Mouse (Mus musculus): ENCODE data around the gene Zfp687. TPM values are rescaled to one million over a fixed set of nuclear protein-coding genes. Genes with fewer than 3 reads are reported as not detected.

Gene Zfp687
- polyA plus RNA-seq, 1 experiment from 2014 or later: 30.3 TPM

DNA sequence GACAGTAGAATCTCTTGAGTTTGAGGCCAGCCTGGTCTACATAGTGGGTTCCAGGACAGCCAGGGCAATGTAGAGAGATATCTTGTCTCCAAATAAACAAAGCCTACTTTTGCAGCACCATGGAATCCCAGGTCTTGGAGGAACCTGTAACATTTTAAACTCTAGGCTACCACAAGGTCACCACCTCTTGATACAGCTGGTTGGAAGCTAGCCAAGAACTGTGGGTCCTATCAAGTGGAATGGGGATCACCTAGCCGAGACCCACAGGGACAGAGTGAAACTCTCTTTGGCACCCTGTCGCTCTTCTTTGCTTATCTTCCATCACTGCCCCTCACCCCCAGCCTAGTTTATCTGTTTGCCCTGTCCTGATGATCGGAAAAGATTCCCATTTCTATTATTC lies 42.7 kb downstream of the Zfp687 start:
- 76% methylated on average over 3 of the region's 3 CpGs for WGBS
- no peak for ATAC-seq (ENCODE audit: insufficient number of reproducible peaks, insufficient read depth, low FRiP score, low read depth)

GRCm38 (mm10) chr3:94965878-94966277 lies 49.4 kb downstream of the Zfp687 start:
- WGBS: 67% methylated on average over 1 of the region's 1 CpGs
- Histone ChIP-seq H3K27ac (ENCODE audit: low read length) (no peak overlapping the region), H3K9ac (replicated peaks; ENCODE audit: low read depth, low read length) (no peak overlapping the region), H3K4me1 (ENCODE audit: control insufficient read depth, insufficient read depth, low read length) (no peaks in the 10 kb centered on the region), H3K9me3 (ENCODE audit: control insufficient read depth, low read depth, low read length) (no peaks in the 10 kb centered on the region), H3K36me3 (ENCODE audit: control insufficient read depth, insufficient read depth, low read length) (no peaks in the 10 kb centered on the region), H3K27me3 (ENCODE audit: control insufficient read depth, insufficient read depth, low read length) (no peaks in the 10 kb centered on the region), H3K4me3 (ENCODE audit: low read depth, low read length) (no peak overlapping the region), H3K4me2 (replicated peaks; ENCODE audit: low read depth, low read length) (no peak overlapping the region)
- ATAC-seq (ENCODE audit: insufficient number of reproducible peaks, insufficient read depth, low FRiP score, low read depth): no peak

More for the DNA sequence above, 42.7 kb downstream of the Zfp687 start:
- H3K36me3 ChIP-seq (ENCODE audit: control insufficient read depth, insufficient read depth, low read length): no peaks in the 10 kb centered on the region
- H3K9me3 ChIP-seq (ENCODE audit: control insufficient read depth, low read depth, low read length): no peaks in the 10 kb centered on the region
- H3K27ac ChIP-seq (ENCODE audit: low read length): no peak overlapping the region
- H3K9ac ChIP-seq (replicated peaks; ENCODE audit: low read depth, low read length): no peak overlapping the region
- no peak overlapping the region for H3K4me3 ChIP-seq (ENCODE audit: low read depth, low read length)
- no peak overlapping the region for H3K4me2 ChIP-seq (replicated peaks; ENCODE audit: low read depth, low read length)
- H3K27me3 ChIP-seq (ENCODE audit: control insufficient read depth, insufficient read depth, low read length): no peaks in the 10 kb centered on the region
- peaks cover 11% of the 10 kb centered on the region for H3K4me1 ChIP-seq (ENCODE audit: control insufficient read depth, insufficient read depth, low read length)

- no peak for ATAC-seq (ENCODE audit: insufficient number of reproducible peaks, insufficient read depth, low FRiP score, low read depth)
- H3K36me3 ChIP-seq (ENCODE audit: control insufficient read depth, insufficient read depth, low read length): no peaks in the 10 kb centered on the region
- no peak overlapping the region for H3K27ac ChIP-seq (ENCODE audit: low read length)
- H3K4me2 ChIP-seq (replicated peaks; ENCODE audit: low read depth, low read length): no peak overlapping the region
- no peaks in the 10 kb centered on the region for H3K4me1 ChIP-seq (ENCODE audit: control insufficient read depth, insufficient read depth, low read length)
- no peak overlapping the region for H3K9ac ChIP-seq (replicated peaks; ENCODE audit: low read depth, low read length)
- H3K27me3 ChIP-seq (ENCODE audit: control insufficient read depth, insufficient read depth, low read length): no peaks in the 10 kb centered on the region
- H3K4me3 ChIP-seq (ENCODE audit: low read depth, low read length): no peak overlapping the region
- H3K9me3 ChIP-seq (ENCODE audit: control insufficient read depth, low read depth, low read length): no peaks in the 10 kb centered on the region
- WGBS: 97% methylated on average over 1 of the region's 1 CpGs
These were observed 50.3 kb downstream of the Zfp687 start for GRCm38 (mm10) chr3:94964989-94965388.

GRCm38 (mm10) chr3:94960322-94960721 lies 54.9 kb downstream of the Zfp687 start:
- ATAC-seq (ENCODE audit: insufficient number of reproducible peaks, insufficient read depth, low FRiP score, low read depth): no peak
- no peaks in the 10 kb centered on the region for H3K27me3 ChIP-seq (ENCODE audit: control insufficient read depth, insufficient read depth, low read length)
- H3K4me2 ChIP-seq (replicated peaks; ENCODE audit: low read depth, low read length): no peak overlapping the region
- peaks cover 2% of the 10 kb centered on the region; the same call in 1 of the 2 replicates for H3K4me1 ChIP-seq (ENCODE audit: control insufficient read depth, insufficient read depth, low read length)
- H3K36me3 ChIP-seq (ENCODE audit: control insufficient read depth, insufficient read depth, low read length): peaks cover 36% of the 10 kb centered on the region
- WGBS: 52% methylated on average over 5 of the region's 5 CpGs
- no peak overlapping the region for H3K27ac ChIP-seq (ENCODE audit: low read length)
- H3K4me3 ChIP-seq (ENCODE audit: low read depth, low read length): no peak overlapping the region
- no peaks in the 10 kb centered on the region for H3K9me3 ChIP-seq (ENCODE audit: control insufficient read depth, low read depth, low read length)
- H3K9ac ChIP-seq (replicated peaks; ENCODE audit: low read depth, low read length): no peak overlapping the region

DNA sequence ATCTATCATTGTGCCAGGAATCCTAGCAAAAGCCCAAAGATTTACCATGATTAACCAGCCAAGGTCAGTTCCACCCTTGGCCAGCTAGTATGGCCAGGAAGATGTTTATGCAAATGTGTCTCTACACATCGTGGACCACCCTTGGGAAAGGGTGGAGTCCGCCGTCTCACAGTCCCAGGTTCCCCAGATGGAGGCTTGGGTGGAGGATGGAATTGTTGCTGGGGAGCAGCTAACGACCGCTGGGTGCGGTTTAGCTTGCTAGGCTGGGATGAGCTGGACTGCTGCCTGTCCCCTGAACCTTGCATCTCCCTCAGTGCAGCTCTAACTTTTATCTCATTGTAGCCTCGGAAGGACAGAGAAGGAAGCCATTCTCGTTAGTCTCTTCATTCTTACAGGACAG lies 55.4 kb downstream of the Zfp687 start:
- no peak for ATAC-seq (ENCODE audit: insufficient number of reproducible peaks, insufficient read depth, low FRiP score, low read depth)
- Histone ChIP-seq H3K4me1 (ENCODE audit: control insufficient read depth, insufficient read depth, low read length) (peaks cover 6% of the 10 kb centered on the region; the same call in 1 of the 2 replicates), H3K4me2 (replicated peaks; ENCODE audit: low read depth, low read length) (no peak overlapping the region), H3K9ac (replicated peaks; ENCODE audit: low read depth, low read length) (no peak overlapping the region), H3K9me3 (ENCODE audit: control insufficient read depth, low read depth, low read length) (no peaks in the 10 kb centered on the region), H3K4me3 (ENCODE audit: low read depth, low read length) (no peak overlapping the region), H3K27me3 (ENCODE audit: control insufficient read depth, insufficient read depth, low read length) (no peaks in the 10 kb centered on the region), H3K27ac (ENCODE audit: low read length) (no peak overlapping the region), H3K36me3 (ENCODE audit: control insufficient read depth, insufficient read depth, low read length) (peaks cover 36% of the 10 kb centered on the region)
- WGBS: 43% methylated on average over 8 of the region's 8 CpGs

DNA sequence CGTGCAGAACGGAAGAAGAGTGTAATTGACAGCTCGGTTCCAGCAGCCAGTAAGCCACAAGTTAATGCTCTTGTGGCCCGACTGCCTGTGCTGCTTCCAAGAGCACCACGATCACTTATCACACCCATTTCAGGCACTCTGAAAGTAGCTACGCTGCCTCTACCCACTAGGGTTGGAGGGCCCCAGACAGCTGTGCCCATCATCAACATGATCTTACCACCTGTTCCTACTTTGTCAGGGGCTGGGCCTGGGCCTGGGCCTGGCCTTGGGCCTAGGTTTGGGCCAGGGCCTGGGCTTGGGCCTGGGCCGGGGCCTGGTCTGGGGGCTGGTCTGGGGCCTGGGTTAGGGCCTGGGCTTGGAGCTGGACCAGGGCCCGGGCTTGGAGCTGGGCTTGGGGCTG lies 57.0 kb downstream of the Zfp687 start:
- Histone ChIP-seq H3K4me1 (ENCODE audit: control insufficient read depth, insufficient read depth, low read length) (peaks cover 6% of the 10 kb centered on the region; the same call in 1 of the 2 replicates), H3K9me3 (ENCODE audit: control insufficient read depth, low read depth, low read length) (no peaks in the 10 kb centered on the region), H3K4me3 (ENCODE audit: low read depth, low read length) (no peak overlapping the region), H3K27ac (ENCODE audit: low read length) (no peak overlapping the region), H3K36me3 (ENCODE audit: control insufficient read depth, insufficient read depth, low read length) (peaks cover 36% of the 10 kb centered on the region), H3K9ac (replicated peaks; ENCODE audit: low read depth, low read length) (no peak overlapping the region), H3K4me2 (replicated peaks; ENCODE audit: low read depth, low read length) (no peak overlapping the region), H3K27me3 (ENCODE audit: control insufficient read depth, insufficient read depth, low read length) (no peaks in the 10 kb centered on the region)
- ATAC-seq (ENCODE audit: insufficient number of reproducible peaks, insufficient read depth, low FRiP score, low read depth): no peak
- 87% methylated on average over 8 of the region's 8 CpGs for WGBS

Small RNA genes within 50 kb of the gene (microRNA-seq; reads per million reads assigned to microRNA genes)
- 1.6 reads per million for gene Mir7013

Other genes with a start within 250 kb of the Zfp687 start
- 31.9 and 35.2 TPM in 2 replicates for gene Cgn, start 229.0 kb downstream of the Zfp687 start, polyA plus RNA-seq (2014; fragmentation: Nextera tagmentation; extraction: Ambion mirVana)
- gene Pogz, start 177.9 kb downstream of the Zfp687 start, polyA plus RNA-seq (2014; fragmentation: Nextera tagmentation; extraction: Ambion mirVana): 25.5 TPM in 2 replicates
- 334 and 336 TPM in 2 replicates for gene Psmb4, start 128.5 kb downstream of the Zfp687 start, polyA plus RNA-seq (2014; fragmentation: Nextera tagmentation; extraction: Ambion mirVana)
- gene Selenbp1, start 82.4 kb downstream of the Zfp687 start, polyA plus RNA-seq (2014; fragmentation: Nextera tagmentation; extraction: Ambion mirVana): 86.2 and 89.6 TPM in 2 replicates
- gene Rfx5, start 61.4 kb downstream of the Zfp687 start, polyA plus RNA-seq (2014; fragmentation: Nextera tagmentation; extraction: Ambion mirVana): 12.8 and 14.5 TPM in 2 replicates
- 24.7 and 32.8 TPM in 2 replicates for gene Pi4kb, start 40.7 kb downstream of the Zfp687 start, polyA plus RNA-seq (2014; fragmentation: Nextera tagmentation; extraction: Ambion mirVana)
- 229 and 231 TPM in 2 replicates for gene Psmd4, start 27.2 kb upstream of the Zfp687 start, polyA plus RNA-seq (2014; fragmentation: Nextera tagmentation; extraction: Ambion mirVana)
- 14.6 and 14.9 TPM in 2 replicates for gene Pip5k1a, start 91.5 kb upstream of the Zfp687 start, polyA plus RNA-seq (2014; fragmentation: Nextera tagmentation; extraction: Ambion mirVana)
- 139 and 156 TPM in 2 replicates for gene Vps72, start 95.6 kb upstream of the Zfp687 start, polyA plus RNA-seq (2014; fragmentation: Nextera tagmentation; extraction: Ambion mirVana)
- 0.83 and 1.8 TPM in 2 replicates for gene Tmod4, start 109.0 kb upstream of the Zfp687 start, polyA plus RNA-seq (2014; fragmentation: Nextera tagmentation; extraction: Ambion mirVana)
- gene Scnm1, start 118.6 kb upstream of the Zfp687 start, polyA plus RNA-seq (2014; fragmentation: Nextera tagmentation; extraction: Ambion mirVana): 67.7 and 73.7 TPM in 2 replicates
- gene Lysmd1, start 118.6 kb upstream of the Zfp687 start, polyA plus RNA-seq (2014; fragmentation: Nextera tagmentation; extraction: Ambion mirVana): 9.2 and 10.9 TPM in 2 replicates
- 4.2 and 4.7 TPM in 2 replicates for gene Tnfaip8l2, start 126.9 kb upstream of the Zfp687 start, polyA plus RNA-seq (2014; fragmentation: Nextera tagmentation; extraction: Ambion mirVana)
- gene Sema6c, start 145.0 kb upstream of the Zfp687 start, polyA plus RNA-seq (2014; fragmentation: Nextera tagmentation; extraction: Ambion mirVana): 5.8 and 6.7 TPM in 2 replicates
- gene Gabpb2, start 202.5 kb upstream of the Zfp687 start, polyA plus RNA-seq (2014; fragmentation: Nextera tagmentation; extraction: Ambion mirVana): 15.1 and 18.4 TPM in 2 replicates
- 125 and 126 TPM in 2 replicates for gene Cdc42se1, start 213.3 kb upstream of the Zfp687 start, polyA plus RNA-seq (2014; fragmentation: Nextera tagmentation; extraction: Ambion mirVana)
- gene Mllt11, start 216.7 kb upstream of the Zfp687 start, polyA plus RNA-seq (2014; fragmentation: Nextera tagmentation; extraction: Ambion mirVana): 38.9 and 42.4 TPM in 2 replicates
- 0.71 and 1.3 TPM in 2 replicates for gene Gm128, start 226.2 kb upstream of the Zfp687 start, polyA plus RNA-seq (2014; fragmentation: Nextera tagmentation; extraction: Ambion mirVana)
- 8.2 and 8.4 TPM in 2 replicates for gene Bnipl, start 235.7 kb upstream of the Zfp687 start, polyA plus RNA-seq (2014; fragmentation: Nextera tagmentation; extraction: Ambion mirVana)